Mouse (Mus musculus) liver, embryonic 15.5 days (tissue): ENCODE results near the gene Olfr71. TPM values are rescaled to one million over a fixed set of nuclear protein-coding genes. Genes with fewer than 3 reads are reported as not detected.

Experiments used
- ATAC-seq: fragments of 200-750 bp; cut with Nextera tagmentation; 2 replicates; pipeline ENCODE4 v1.8.0; 2017; ENCODE audit warnings: moderate number of reproducible peaks, mild to moderate bottlenecking, moderate library complexity; ENCODE audit not compliant: insufficient read depth
- H3K27ac ChIP-seq: fragments of 300-500 bp; sonication (generic); replicated peaks from 2 replicates; pipeline ENCODE4 v1.5.1; 2015; ENCODE audit warnings: mild to moderate bottlenecking, inconsistent platforms
- H3K27me3 ChIP-seq: fragments of 300-500 bp; sonication (generic); 2 replicates; pipeline ENCODE4 v1.6.1; 2015; ENCODE audit warnings: mild to moderate bottlenecking, inconsistent platforms
- H3K36me3 ChIP-seq: fragments of 300-500 bp; sonication (generic); replicated peaks from 2 replicates; pipeline ENCODE4 v1.6.1; 2015; ENCODE audit warnings: moderate library complexity, mild to moderate bottlenecking, inconsistent platforms
- H3K4me1 ChIP-seq: fragments of 300-500 bp; sonication (generic); replicated peaks from 2 replicates; pipeline ENCODE4 v1.6.1; 2015; ENCODE audit warnings: inconsistent platforms
- H3K4me2 ChIP-seq: fragments of 300-500 bp; sonication (generic); 2 replicates; pipeline ENCODE4 v1.6.1; 2015; ENCODE audit warnings: moderate library complexity, mild to moderate bottlenecking, inconsistent platforms
- H3K4me3 ChIP-seq: fragments of 300-500 bp; sonication (generic); replicated peaks from 2 replicates; pipeline ENCODE4 v1.5.1; 2015; ENCODE audit warnings: mild to moderate bottlenecking, inconsistent platforms
- H3K9ac ChIP-seq: fragments of 300-500 bp; sonication (generic); 2 replicates; pipeline ENCODE4 v1.6.1; 2015; ENCODE audit warnings: moderate library complexity, mild to moderate bottlenecking, inconsistent platforms
- H3K9me3 ChIP-seq: fragments of 300-500 bp; sonication (generic); replicated peaks from 2 replicates; pipeline ENCODE4 v1.6.1; 2016; ENCODE audit warnings: inconsistent platforms
- WGBS: fragments of 180-500 bp; shearing (Covaris S2); methylation state at CpG from one replicate; pipeline ENCODE4 v1.1.7; 2015; ENCODE audit warnings: mixed read lengths; ENCODE audit not compliant: insufficient replicate concordance; 5-methylcytosine and 5-hydroxymethylcytosine counted together
- polyA plus RNA-seq: library from polyadenylated mRNA; unstranded; fragments of >200 nt; fragmentation: Nextera tagmentation; extraction: Ambion mirVana; gene quantifications from 2 replicates; pipeline ENCODE4 v1.2.1, GENCODE M21; 2015

The Olfr71 gene
- polyA plus RNA-seq, 1 experiment from 2014 or later: not detected

- 0% methylated on average over 2 of the region's 2 CpGs for WGBS
- Histone ChIP-seq H3K36me3 (no peaks in the 10 kb centered on the region), H3K9me3 (no peaks in the 10 kb centered on the region), H3K9ac (no peak overlapping the region), H3K27ac (no peak overlapping the region), H3K4me1 (no peaks in the 10 kb centered on the region), H3K27me3 (peaks cover 19% of the 10 kb centered on the region), H3K4me3 (no peak overlapping the region), H3K4me2 (no peak overlapping the region)
- ATAC-seq: no peak
Measured at GRCm38 (mm10) chr4:43711821-43712220, 1.8 kb upstream of the Olfr71 start.

GRCm38 (mm10) chr4:43705991-43706390 lies 4.1 kb downstream of the Olfr71 start:
- H3K4me1 ChIP-seq: no peaks in the 10 kb centered on the region
- no peak for ATAC-seq
- H3K4me2 ChIP-seq: no peak overlapping the region
- H3K27ac ChIP-seq: no peak overlapping the region
- peaks cover 7% of the 10 kb centered on the region; the same call in 1 of the 2 replicates for H3K27me3 ChIP-seq
- WGBS: 72% methylated on average over 13 of the region's 13 CpGs
- H3K4me3 ChIP-seq: no peak overlapping the region
- H3K9ac ChIP-seq: no peak overlapping the region
- no peaks in the 10 kb centered on the region for H3K9me3 ChIP-seq
- no peaks in the 10 kb centered on the region for H3K36me3 ChIP-seq

DNA sequence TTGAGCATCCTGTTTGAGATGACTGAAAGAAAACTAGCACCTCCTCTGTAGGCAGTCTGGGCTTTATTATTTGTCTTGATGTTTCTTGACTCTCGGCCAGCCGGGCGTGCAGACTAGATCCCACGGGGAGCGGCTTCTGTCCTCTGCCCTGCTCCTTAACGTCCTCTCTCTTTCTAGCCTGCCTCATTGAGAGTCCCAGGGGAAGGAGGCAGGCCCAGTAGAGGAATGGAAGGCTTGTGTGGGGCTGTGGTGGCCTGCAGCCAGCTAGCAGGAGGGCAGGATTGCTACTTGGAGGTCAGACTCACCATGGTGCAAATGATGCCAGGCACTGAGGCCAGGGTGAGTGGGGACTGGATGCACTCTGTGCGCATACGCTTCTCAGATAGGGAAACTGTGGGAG lies 6.2 kb downstream of the Olfr71 start:
- H3K9ac ChIP-seq: no peak overlapping the region
- peaks cover 9% of the 10 kb centered on the region for H3K27me3 ChIP-seq
- no peaks in the 10 kb centered on the region for H3K9me3 ChIP-seq
- ATAC-seq: no peak
- no peaks in the 10 kb centered on the region for H3K4me1 ChIP-seq
- H3K4me2 ChIP-seq: no peak overlapping the region
- H3K4me3 ChIP-seq: no peak overlapping the region
- no peaks in the 10 kb centered on the region for H3K36me3 ChIP-seq
- H3K27ac ChIP-seq: no peak overlapping the region
- WGBS: 87% methylated on average over 8 of the region's 8 CpGs

DNA sequence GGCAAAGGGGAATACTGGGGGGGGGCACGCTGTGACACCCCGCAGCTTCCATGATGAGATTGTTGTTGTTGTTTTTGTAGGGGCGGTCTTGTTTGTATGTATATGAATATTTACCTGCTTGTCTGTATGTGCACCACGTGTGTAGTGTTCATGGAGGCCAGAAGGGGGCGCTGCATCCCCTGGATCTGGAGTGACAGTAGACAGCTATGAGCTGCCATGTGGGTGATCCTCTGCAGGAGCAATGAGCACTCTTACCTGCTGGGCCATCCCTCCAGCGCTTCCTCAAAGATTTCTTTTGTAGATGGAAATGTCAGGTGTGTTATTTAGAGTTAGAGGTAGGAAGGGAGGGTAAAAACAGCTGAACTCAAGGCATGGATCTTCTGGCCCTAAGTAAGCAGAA lies 6.6 kb downstream of the Olfr71 start:
- no peak for ATAC-seq
- Histone ChIP-seq H3K4me3 (no peak overlapping the region), H3K9ac (no peak overlapping the region), H3K27me3 (peaks cover 12% of the 10 kb centered on the region), H3K4me2 (no peak overlapping the region), H3K9me3 (no peaks in the 10 kb centered on the region), H3K4me1 (no peaks in the 10 kb centered on the region), H3K27ac (no peak overlapping the region), H3K36me3 (no peaks in the 10 kb centered on the region)
- 59% methylated on average over 6 of the region's 6 CpGs for WGBS

DNA sequence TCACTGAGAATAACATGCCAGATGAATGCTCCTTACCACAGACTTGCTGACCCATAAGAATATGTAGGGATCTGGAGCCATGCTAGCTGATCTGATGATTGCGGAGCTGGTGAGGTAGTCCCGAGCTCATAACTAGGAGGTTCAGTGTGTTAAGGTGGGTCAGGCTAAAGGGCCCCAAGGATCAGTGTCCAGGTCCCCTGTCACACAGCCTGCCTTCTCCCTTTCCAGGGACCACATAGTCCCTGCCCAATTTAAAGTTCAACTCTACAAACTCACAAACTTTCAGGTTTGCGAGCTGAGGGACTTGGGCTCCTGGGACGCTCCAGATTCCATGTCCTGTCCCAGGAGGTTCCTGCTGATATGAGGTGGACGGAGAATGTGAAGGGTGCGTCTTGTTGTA lies 9.3 kb downstream of the Olfr71 start, which contains the start of gene Olfr70:
Gene Olfr70 (minus strand): TSS at position 101 of the 400 bp plus-strand sequence.
- Histone ChIP-seq H3K36me3 (no peaks in the 10 kb centered on the region), H3K9ac (no peak within 1 kb of the TSS), H3K4me1 (peaks cover under 1% of the 10 kb centered on the region; the same call in 1 of the 2 replicates), H3K9me3 (no peaks in the 10 kb centered on the region), H3K4me2 (no peak within 1 kb of the TSS), H3K27me3 (peaks cover 4% of the 10 kb centered on the region; the same call in 1 of the 2 replicates), H3K27ac (no peak within 1 kb of the TSS), H3K4me3 (no peak within 1 kb of the TSS)
- WGBS: 73% methylated on average over 6 of the region's 6 CpGs
- no peak for ATAC-seq

- Histone ChIP-seq H3K9ac (no peak overlapping the region), H3K9me3 (no peaks in the 10 kb centered on the region), H3K4me1 (peaks cover 26% of the 10 kb centered on the region), H3K36me3 (no peaks in the 10 kb centered on the region), H3K4me3 (no peak overlapping the region), H3K27me3 (peaks cover 4% of the 10 kb centered on the region; the same call in 1 of the 2 replicates), H3K27ac (no peak overlapping the region), H3K4me2 (no peak overlapping the region)
- no peak for ATAC-seq
- WGBS: 88% methylated on average over 13 of the region's 13 CpGs
Measured at GRCm38 (mm10) chr4:43696561-43696960, 13.5 kb downstream of the Olfr71 start.

GRCm38 (mm10) chr4:43695249-43695671 lies 14.8 kb downstream of the Olfr71 start:
- no peak for ATAC-seq
- Histone ChIP-seq H3K27me3 (peaks cover 4% of the 10 kb centered on the region; the same call in 1 of the 2 replicates), H3K9ac (no peak overlapping the region), H3K36me3 (no peaks in the 10 kb centered on the region), H3K4me3 (no peak overlapping the region), H3K4me2 (no peak overlapping the region), H3K9me3 (no peaks in the 10 kb centered on the region), H3K4me1 (peaks cover 26% of the 10 kb centered on the region), H3K27ac (no peak overlapping the region)
- WGBS: 25% methylated on average over 9 of the region's 9 CpGs

DNA sequence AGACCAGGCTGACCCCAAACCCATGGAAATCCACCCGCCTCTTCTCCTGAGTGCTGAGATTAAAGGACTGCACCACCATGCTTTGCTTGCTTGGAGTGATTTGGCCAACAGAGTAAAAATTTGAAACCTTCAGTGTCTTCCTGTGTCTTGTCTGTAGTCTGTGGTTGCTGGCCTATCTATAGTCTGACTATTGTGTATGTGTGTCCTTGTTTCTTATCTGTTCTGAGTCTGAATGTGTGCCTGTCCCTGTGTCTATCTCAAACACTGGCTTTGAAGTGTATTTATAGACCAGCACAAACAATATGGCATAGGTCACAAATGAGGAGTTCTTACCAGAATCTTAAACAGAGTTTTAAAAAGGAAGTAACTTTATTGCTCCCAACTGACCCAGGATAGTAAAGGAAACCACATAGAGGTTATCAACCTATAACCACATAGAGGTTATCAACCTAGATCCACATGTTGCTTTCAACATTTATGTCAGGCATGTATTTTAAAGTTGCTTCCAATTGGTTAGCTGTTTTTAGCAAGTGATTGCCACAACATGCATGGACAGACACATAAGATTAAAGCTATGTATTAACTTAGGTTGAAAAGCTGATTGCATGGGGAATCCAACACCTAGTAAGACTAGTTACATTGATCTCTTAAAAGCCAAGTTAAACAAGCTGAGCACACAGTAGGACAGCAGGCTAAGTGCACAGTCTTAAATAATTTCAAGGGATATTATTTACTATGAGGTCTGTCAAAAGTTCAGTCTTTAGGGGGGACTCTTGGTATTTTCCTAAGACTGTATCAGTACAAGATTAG lies 15.4 kb downstream of the Olfr71 start:
- H3K4me2 ChIP-seq: no peak overlapping the region
- no peak; the same call in 1 of the 2 replicates for ATAC-seq
- no peaks in the 10 kb centered on the region for H3K9me3 ChIP-seq
- H3K27ac ChIP-seq: no peak overlapping the region
- peaks cover 4% of the 10 kb centered on the region; the same call in 1 of the 2 replicates for H3K27me3 ChIP-seq
- no peak overlapping the region for H3K4me3 ChIP-seq
- H3K9ac ChIP-seq: no peak overlapping the region
- H3K36me3 ChIP-seq: no peaks in the 10 kb centered on the region
- peaks cover 26% of the 10 kb centered on the region for H3K4me1 ChIP-seq
- WGBS: 38% methylated on average over 1 of the region's 1 CpGs

DNA sequence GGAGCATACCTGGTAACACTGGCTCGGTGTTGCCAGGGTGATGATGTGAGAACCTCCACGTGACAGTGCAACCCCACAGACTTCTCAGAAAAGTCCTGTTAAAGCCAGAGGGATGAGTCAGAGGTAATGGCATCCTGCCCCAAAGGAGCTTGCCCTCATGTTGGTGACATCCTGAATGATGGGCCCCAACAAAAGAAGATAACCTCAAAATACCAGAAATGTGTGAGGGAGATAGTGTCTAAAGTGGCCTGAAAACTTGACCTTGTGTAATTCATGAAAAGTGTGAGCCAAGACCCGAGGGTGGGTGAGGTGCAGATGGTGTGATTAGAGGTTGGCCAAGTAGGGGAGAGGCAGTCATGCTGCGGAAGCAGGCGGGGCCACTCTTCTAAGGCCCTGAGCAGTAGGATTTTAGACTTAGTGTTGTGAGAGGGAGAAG lies 16.2 kb downstream of the Olfr71 start:
- Histone ChIP-seq H3K27me3 (peaks cover 2% of the 10 kb centered on the region; the same call in 1 of the 2 replicates), H3K9ac (no peak overlapping the region), H3K36me3 (no peaks in the 10 kb centered on the region), H3K4me2 (no peak overlapping the region), H3K27ac (no peak overlapping the region), H3K4me3 (no peak overlapping the region), H3K9me3 (no peaks in the 10 kb centered on the region), H3K4me1 (peaks cover 26% of the 10 kb centered on the region)
- no peak for ATAC-seq
- WGBS: 15% methylated on average over 5 of the region's 5 CpGs

- no peaks in the 10 kb centered on the region for H3K36me3 ChIP-seq
- H3K9ac ChIP-seq: no peak overlapping the region
- peaks cover 26% of the 10 kb centered on the region for H3K4me1 ChIP-seq
- no peaks in the 10 kb centered on the region for H3K27me3 ChIP-seq
- WGBS: 51% methylated on average over 5 of the region's 5 CpGs
- no peaks in the 10 kb centered on the region for H3K9me3 ChIP-seq
- H3K4me2 ChIP-seq: no peak overlapping the region
- H3K27ac ChIP-seq: no peak overlapping the region
- H3K4me3 ChIP-seq: no peak overlapping the region
- ATAC-seq: no peak
Measured at GRCm38 (mm10) chr4:43691026-43691425, 19.0 kb downstream of the Olfr71 start.

DNA sequence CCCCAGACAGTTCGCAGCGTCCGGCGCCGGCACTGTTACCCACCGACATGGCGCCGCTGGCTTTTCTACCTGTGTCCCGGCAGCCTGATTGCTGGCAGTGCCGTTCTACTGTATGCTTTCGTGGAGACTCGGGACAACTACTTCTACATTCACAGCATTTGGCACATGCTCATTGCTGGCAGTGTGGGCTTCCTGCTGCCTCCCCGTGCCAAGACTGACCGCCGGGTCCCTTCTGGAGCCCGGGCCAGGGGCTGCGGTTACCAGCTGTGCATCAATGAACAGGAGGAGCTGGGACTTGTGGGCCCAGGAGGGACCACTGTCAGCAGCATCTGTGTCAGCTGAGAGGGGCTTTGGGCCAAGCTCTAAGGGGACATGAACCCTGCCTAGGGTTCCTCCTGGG lies 20.0 kb downstream of the Olfr71 start:
- H3K4me2 ChIP-seq: no peak overlapping the region
- 85% methylated on average over 17 of the region's 17 CpGs for whole genome bisulfite sequencing
- no peaks in the 10 kb centered on the region; the same call in 1 of the 2 replicates for H3K27me3 ChIP-seq
- H3K9me3 ChIP-seq: no peaks in the 10 kb centered on the region
- peaks cover 18% of the 10 kb centered on the region for H3K4me1 ChIP-seq
- no peak overlapping the region for H3K9ac ChIP-seq
- H3K27ac ChIP-seq: no peak overlapping the region
- H3K36me3 ChIP-seq: no peaks in the 10 kb centered on the region
- ATAC-seq: no peak
- H3K4me3 ChIP-seq: no peak overlapping the region
